Mouse (Mus musculus) hindbrain, embryonic 10.5 days (tissue): ENCODE measurements around the gene Fkbp3. TPM values are rescaled to one million over a fixed set of nuclear protein-coding genes. Genes with fewer than 3 reads are reported as not detected.

Source experiments
- polyA plus RNA-seq: library from polyadenylated mRNA; unstranded; fragments of >200 nt; fragmentation: Nextera tagmentation; extraction: Ambion mirVana; gene quantifications from 2 replicates; pipeline ENCODE4 v1.2.1, GENCODE M21; 2016

Fkbp3 gene
- polyA plus RNA-seq, 1 experiment from 2014 or later = 636 TPM

Other genes starting within 250 kb of the Fkbp3 start
- 2.8 and 3.0 TPM in 2 replicates for gene Gm527, start 156.1 kb downstream of the Fkbp3 start, polyA plus RNA-seq
- gene Klhl28, start 108.5 kb downstream of the Fkbp3 start, polyA plus RNA-seq = 10.6 and 12.6 TPM in 2 replicates
- gene Togaram1, start 108.2 kb downstream of the Fkbp3 start, polyA plus RNA-seq = 22.2 and 28.7 TPM in 2 replicates
- 40.2 and 56.0 TPM in 2 replicates for gene Prpf39, start 37.7 kb downstream of the Fkbp3 start, polyA plus RNA-seq
- 9.3 and 11.0 TPM in 2 replicates for gene Fancm, start 1.6 kb upstream of the Fkbp3 start, polyA plus RNA-seq
- gene Mis18bp1, start 98.6 kb upstream of the Fkbp3 start, polyA plus RNA-seq = 57.0 and 76.9 TPM in 2 replicates
- gene Wdr20rt, start 151.5 kb upstream of the Fkbp3 start, polyA plus RNA-seq = not detected in 2 replicates